1 mouse cellular context compared by ENCODE assay signal in genomic region chr4:46094916-46095825, GRCm38 (mm10).
TF ChIP-seq lines count a peak whose summit lies in the region.

No protein-coding gene starts in this region.

TF ChIP-seq in myocyte, 11 proteins besides CTCF, POLR2A, EP300 and RAD21:
- TF ChIP-seq MYOG (IDR thresholded peaks at IDR 0.05; ENCODE audit: control insufficient read depth in 1 of 3, insufficient read depth in 1 of 3, insufficient read length in 2 of 3, low read depth in 2 of 3) (peak; percentile 29 to 90 (median 78)), TCF3 (IDR thresholded peaks at IDR 0.05; ENCODE audit: insufficient read length, low read depth) (peak; percentile 84), USF1 (IDR thresholded peaks at IDR 0.05; ENCODE audit: low read depth) (no peak), MYOD1 (IDR thresholded peaks at IDR 0.05; ENCODE audit: control insufficient read depth in 1 of 3, insufficient read length in 2 of 3, low read depth in 2 of 3) (peak; percentile 50 to 94 (median 92)), TCF12 (IDR thresholded peaks at IDR 0.05; ENCODE audit: insufficient read depth, poor library complexity, severe bottlenecking) (peak; percentile 43), SRF (IDR thresholded peaks at IDR 0.05; ENCODE audit: control insufficient read depth, insufficient read length, low read depth) (peak; percentile 29), POLR2AphosphoS2 (IDR thresholded peaks at IDR 0.05; ENCODE audit: insufficient read length, low read depth) (no peak), MAX (IDR thresholded peaks at IDR 0.05; ENCODE audit: low read depth) (no peak)
